Mouse (Mus musculus): ENCODE results near the gene Atg101. TPM values are rescaled to one million over a fixed set of nuclear protein-coding genes. Genes with fewer than 3 reads are reported as not detected.

Gene Atg101
- 61.3 TPM for polyA plus RNA-seq (2012; fragmentation: generic; extraction: Trizol)
- long read RNA-seq, experiment 1, transcript Atg101-203 (2 exons, 605 nt), result minor isoform, 5 of 66 reads
- long read RNA-seq, experiment 1, transcript Atg101-201 (3 exons, 1,270 nt), result major isoform, 56 of 66 reads
- long read RNA-seq, experiment 1, partial matches to known transcripts, result 5 of 66 reads
- long read RNA-seq, experiment 1, other reads (novel, unspliced or antisense), result 0 of 66 reads
- long read RNA-seq, experiment 2, transcript Atg101-201 (3 exons, 1,270 nt), result major isoform, 72 of 73 reads
- long read RNA-seq, experiment 2, partial matches to known transcripts, result 0 of 73 reads
- long read RNA-seq, experiment 2, other reads (novel, unspliced or antisense), result 1 of 73 reads

DNA sequence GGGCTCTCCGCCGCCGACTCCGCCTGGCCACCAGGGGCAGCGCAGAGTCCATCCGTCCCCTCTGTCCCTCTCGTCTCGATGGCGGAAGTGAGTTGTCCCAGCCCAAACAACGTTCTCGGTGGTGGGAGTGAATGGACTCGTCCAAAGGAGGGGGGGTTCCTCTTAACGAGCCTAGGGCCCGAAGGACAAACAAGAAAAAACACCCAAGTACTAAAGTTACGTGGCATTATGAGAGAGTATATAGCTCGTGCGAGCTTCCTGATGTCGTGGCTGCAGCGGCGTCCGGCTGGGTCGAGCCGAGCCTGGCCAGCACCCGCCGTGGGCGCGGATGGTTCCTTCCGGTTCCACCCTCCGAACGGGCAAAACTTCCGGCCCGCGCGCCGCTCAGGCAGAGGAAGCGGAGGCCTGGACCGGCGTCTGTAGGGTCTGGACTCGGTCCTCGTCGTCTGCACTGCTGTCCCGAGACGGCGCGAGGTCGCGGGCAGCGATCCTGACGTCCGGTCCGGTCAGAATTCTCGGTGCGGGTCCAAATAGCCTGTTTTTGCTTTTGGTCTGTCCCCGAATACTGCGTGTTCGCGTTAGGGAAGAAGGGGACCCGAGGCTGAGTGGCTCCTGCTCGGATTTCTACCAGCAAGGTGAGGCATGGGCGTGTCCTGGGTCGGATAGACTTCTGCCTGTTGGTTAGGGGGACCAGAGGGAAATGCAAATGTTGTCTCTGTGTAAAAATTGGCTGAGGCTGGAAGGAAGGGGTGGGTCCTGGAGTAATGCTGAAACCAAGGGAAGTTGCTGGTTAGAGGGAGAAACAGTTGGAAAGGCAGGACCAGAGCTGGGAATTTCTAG is at the start of gene Atg101:
TSS of gene Atg101 (plus strand) at position 362 of the 840 bp plus-strand sequence.
- Histone ChIP-seq H3K79me3 (ENCODE audit: low read depth) (peaks cover 16% of the 10 kb centered on the region), H3K36me3 (ENCODE audit: control insufficient read depth, insufficient read depth) (peaks cover 26% of the 10 kb centered on the region), H3K4me3 (ENCODE audit: insufficient read depth, poor library complexity, severe bottlenecking) (peak within 1 kb of the TSS; percentile 93), H3K27me3 (ENCODE audit: control insufficient read depth, insufficient read depth, insufficient read length) (no peaks in the 10 kb centered on the region), H3ac (ENCODE audit: control insufficient read depth, insufficient read length, low read depth) (peak within 1 kb of the TSS; percentile 97), H3K79me2 (ENCODE audit: control insufficient read depth, insufficient read depth) (peaks cover 36% of the 10 kb centered on the region)
- TF ChIP-seq MYOD1 (IDR thresholded peaks at IDR 0.05; ENCODE audit: control insufficient read depth, insufficient read length, low read depth), result no peak
- TF ChIP-seq USF1 (IDR thresholded peaks at IDR 0.05; ENCODE audit: low read depth), result no peak
- peak; percentile 88 for TF ChIP-seq MAX (IDR thresholded peaks at IDR 0.05)
- TF ChIP-seq CTCF (IDR thresholded peaks at IDR 0.05; ENCODE audit: control insufficient read depth, insufficient read depth, insufficient read length), result peak; percentile 99
- no peak for TF ChIP-seq FOSL1 (IDR thresholded peaks at IDR 0.05; ENCODE audit: insufficient read depth, low read length, poor library complexity, severe bottlenecking)
- TF ChIP-seq CEBPB (IDR thresholded peaks at IDR 0.05; ENCODE audit: low read depth), result no peak
- TF ChIP-seq MYOG (IDR thresholded peaks at IDR 0.05; ENCODE audit: control insufficient read depth, extremely low read depth, insufficient read length), result no peak

GRCm38 (mm10) chr15:101234611-101235341 is 49.3 kb upstream of the Atg101 start:
- TF ChIP-seq MYOD1 (IDR thresholded peaks at IDR 0.05; ENCODE audit: control insufficient read depth, insufficient read length, low read depth), result no peak
- H3K4me3 ChIP-seq (ENCODE audit: insufficient read depth, poor library complexity, severe bottlenecking), result no peak overlapping the region

DNA sequence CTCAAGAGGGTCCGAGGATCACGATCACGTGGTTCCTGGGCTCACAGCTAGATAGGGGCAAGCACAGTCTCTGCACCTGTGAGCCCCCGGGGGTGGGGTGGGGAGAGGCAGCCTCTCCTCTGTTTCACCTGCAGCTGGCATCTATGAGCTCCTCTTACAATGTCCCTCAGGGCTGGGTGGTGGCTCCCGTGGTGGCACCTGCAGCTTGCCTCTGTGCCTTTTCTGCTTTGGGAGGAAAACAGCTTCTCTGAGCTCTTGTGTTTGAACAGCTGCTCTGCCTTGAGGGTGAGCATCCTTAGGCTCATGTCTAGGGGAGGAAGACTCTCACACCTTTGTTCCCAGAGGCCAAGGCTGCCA is 48.8 kb upstream of the Atg101 start:
- H3ac ChIP-seq (ENCODE audit: control insufficient read depth, insufficient read length, low read depth), result no peak overlapping the region
- no peak overlapping the region for H3K4me3 ChIP-seq (ENCODE audit: insufficient read depth, poor library complexity, severe bottlenecking)
- no peaks in the 10 kb centered on the region for H3K79me3 ChIP-seq (ENCODE audit: low read depth)
- no peaks in the 10 kb centered on the region for H3K79me2 ChIP-seq (ENCODE audit: control insufficient read depth, insufficient read depth)
- no peak for TF ChIP-seq CEBPB (IDR thresholded peaks at IDR 0.05; ENCODE audit: low read depth)
- peaks cover 11% of the 10 kb centered on the region for H3K36me3 ChIP-seq (ENCODE audit: control insufficient read depth, insufficient read depth)
- no peaks in the 10 kb centered on the region for H3K27me3 ChIP-seq (ENCODE audit: control insufficient read depth, insufficient read depth, insufficient read length)

More at GRCm38 (mm10) chr15:101234611-101235341, 49.3 kb upstream of the Atg101 start:
- H3K79me3 ChIP-seq (ENCODE audit: low read depth), result no peaks in the 10 kb centered on the region
- H3K36me3 ChIP-seq (ENCODE audit: control insufficient read depth, insufficient read depth), result peaks cover 14% of the 10 kb centered on the region
- H3K79me2 ChIP-seq (ENCODE audit: control insufficient read depth, insufficient read depth), result no peaks in the 10 kb centered on the region
- no peaks in the 10 kb centered on the region for H3K27me3 ChIP-seq (ENCODE audit: control insufficient read depth, insufficient read depth, insufficient read length)
- H3ac ChIP-seq (ENCODE audit: control insufficient read depth, insufficient read length, low read depth), result no peak overlapping the region

DNA sequence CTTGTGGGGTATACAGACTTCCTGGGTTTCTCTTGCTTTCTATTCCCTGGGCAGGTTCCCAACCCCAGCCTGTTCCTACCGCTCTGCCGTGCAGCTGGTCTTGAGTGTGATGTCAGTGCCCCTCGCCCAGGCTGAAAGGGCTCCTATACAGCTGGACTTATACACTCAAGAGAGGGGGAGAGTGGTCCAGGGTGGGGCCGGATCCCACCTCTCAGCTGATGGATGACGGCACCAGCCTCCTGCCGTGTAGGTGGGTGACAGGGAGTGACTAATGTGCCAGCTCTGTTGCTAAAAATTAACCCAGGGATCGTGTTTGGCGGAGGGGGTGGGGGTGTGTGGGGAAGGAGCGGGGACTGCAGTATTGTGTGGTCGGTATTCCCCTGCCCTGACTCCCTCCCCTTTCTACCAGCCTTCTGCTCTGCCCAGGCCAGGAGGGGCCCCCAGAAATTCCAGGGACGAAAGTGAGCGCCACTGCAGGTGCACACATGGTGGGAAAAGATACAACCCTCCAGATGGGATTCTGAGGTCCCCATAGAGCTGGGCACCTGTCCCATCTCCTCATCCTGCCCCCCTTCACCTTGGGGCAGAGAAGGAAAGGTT is 48.2 kb upstream of the Atg101 start:
- Histone ChIP-seq H3K4me3 (ENCODE audit: insufficient read depth, poor library complexity, severe bottlenecking) (no peak overlapping the region), H3ac (ENCODE audit: control insufficient read depth, insufficient read length, low read depth) (no peak overlapping the region), H3K36me3 (ENCODE audit: control insufficient read depth, insufficient read depth) (peaks cover 6% of the 10 kb centered on the region), H3K79me2 (ENCODE audit: control insufficient read depth, insufficient read depth) (no peaks in the 10 kb centered on the region), H3K79me3 (ENCODE audit: low read depth) (no peaks in the 10 kb centered on the region), H3K27me3 (ENCODE audit: control insufficient read depth, insufficient read depth, insufficient read length) (no peaks in the 10 kb centered on the region)
- TF ChIP-seq USF1 (IDR thresholded peaks at IDR 0.05; ENCODE audit: low read depth), result no peak
- TF ChIP-seq MYOD1 (IDR thresholded peaks at IDR 0.05; ENCODE audit: control insufficient read depth, insufficient read length, low read depth), result no peak
- TF ChIP-seq FOSL1 (IDR thresholded peaks at IDR 0.05; ENCODE audit: insufficient read depth, low read length, poor library complexity, severe bottlenecking), result no peak
- TF ChIP-seq CTCF (IDR thresholded peaks at IDR 0.05; ENCODE audit: control insufficient read depth, insufficient read depth, insufficient read length), result no peak
- no peak for TF ChIP-seq MAX (IDR thresholded peaks at IDR 0.05)
- no peak for TF ChIP-seq MYOG (IDR thresholded peaks at IDR 0.05; ENCODE audit: control insufficient read depth, extremely low read depth, insufficient read length)
- no peak for TF ChIP-seq CEBPB (IDR thresholded peaks at IDR 0.05; ENCODE audit: low read depth)

GRCm38 (mm10) chr15:101236878-101237277 is 47.2 kb upstream of the Atg101 start:
- Histone ChIP-seq H3K36me3 (ENCODE audit: control insufficient read depth, insufficient read depth) (no peaks in the 10 kb centered on the region), H3K79me3 (ENCODE audit: low read depth) (no peaks in the 10 kb centered on the region), H3K27me3 (ENCODE audit: control insufficient read depth, insufficient read depth, insufficient read length) (no peaks in the 10 kb centered on the region), H3ac (ENCODE audit: control insufficient read depth, insufficient read length, low read depth) (no peak overlapping the region), H3K4me3 (ENCODE audit: insufficient read depth, poor library complexity, severe bottlenecking) (no peak overlapping the region), H3K79me2 (ENCODE audit: control insufficient read depth, insufficient read depth) (no peaks in the 10 kb centered on the region)
- no peak for TF ChIP-seq CEBPB (IDR thresholded peaks at IDR 0.05; ENCODE audit: low read depth)
- peak; percentile 92 for TF ChIP-seq CTCF (IDR thresholded peaks at IDR 0.05; ENCODE audit: control insufficient read depth, insufficient read depth, insufficient read length)
